Mouse (Mus musculus): Measurements from ENCODE around the gene Auts2. TPM values are rescaled to one million over a fixed set of nuclear protein-coding genes. Genes with fewer than 3 reads are reported as not detected.

Gene Auts2
- polyA plus RNA-seq, 1 experiment from 2014 or later = 7.5 TPM

DNA sequence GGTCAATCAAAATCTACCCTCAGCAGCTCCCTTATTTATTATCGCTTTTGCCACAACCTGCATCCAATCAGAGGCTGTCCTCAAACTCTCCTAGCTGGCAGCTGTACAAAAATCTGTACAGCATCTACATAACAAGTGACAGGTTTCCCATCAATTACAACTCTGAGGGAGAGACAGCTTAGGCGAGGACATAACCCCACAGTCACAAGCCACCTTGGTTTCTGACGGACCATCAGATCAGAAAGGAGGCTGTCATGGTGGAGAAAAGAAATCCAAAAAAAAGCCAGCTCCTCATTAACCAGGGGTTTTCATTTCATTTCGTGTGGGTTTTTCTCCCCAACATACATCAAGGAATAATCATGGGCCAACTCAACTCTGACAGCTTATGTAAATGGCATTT lies 210.6 kb downstream of the Auts2 start:
- no peaks in the 10 kb centered on the region for H3K36me3 ChIP-seq (ENCODE audit: insufficient read depth, low read length)
- H3K4me1 ChIP-seq (replicated peaks; ENCODE audit: insufficient read depth, low read length) = peaks cover 14% of the 10 kb centered on the region; the same call in 1 of the 2 replicates
- H3K9ac ChIP-seq (ENCODE audit: low read depth, low read length) = no peak overlapping the region
- DNase-seq (ENCODE audit: low spot score) (no peak), ATAC-seq (replicated peaks; ENCODE audit: low FRiP score, low read depth) (no peak)
- H3K27ac ChIP-seq = no peak overlapping the region
- H3K27me3 ChIP-seq (ENCODE audit: insufficient read depth, low read length) = no peaks in the 10 kb centered on the region
- no peak overlapping the region for H3K4me2 ChIP-seq (ENCODE audit: low read length)
- H3K4me3 ChIP-seq (replicated peaks; ENCODE audit: low read depth, low read length) = no peak overlapping the region
- TF ChIP-seq CTCF (IDR thresholded peaks at IDR 0.05; ENCODE audit: low read depth) = no peak
- H3K9me3 ChIP-seq (replicated peaks; ENCODE audit: low read length) = no peaks in the 10 kb centered on the region
- WGBS = 53% methylated on average over 4 of the region's 4 CpGs

DNA sequence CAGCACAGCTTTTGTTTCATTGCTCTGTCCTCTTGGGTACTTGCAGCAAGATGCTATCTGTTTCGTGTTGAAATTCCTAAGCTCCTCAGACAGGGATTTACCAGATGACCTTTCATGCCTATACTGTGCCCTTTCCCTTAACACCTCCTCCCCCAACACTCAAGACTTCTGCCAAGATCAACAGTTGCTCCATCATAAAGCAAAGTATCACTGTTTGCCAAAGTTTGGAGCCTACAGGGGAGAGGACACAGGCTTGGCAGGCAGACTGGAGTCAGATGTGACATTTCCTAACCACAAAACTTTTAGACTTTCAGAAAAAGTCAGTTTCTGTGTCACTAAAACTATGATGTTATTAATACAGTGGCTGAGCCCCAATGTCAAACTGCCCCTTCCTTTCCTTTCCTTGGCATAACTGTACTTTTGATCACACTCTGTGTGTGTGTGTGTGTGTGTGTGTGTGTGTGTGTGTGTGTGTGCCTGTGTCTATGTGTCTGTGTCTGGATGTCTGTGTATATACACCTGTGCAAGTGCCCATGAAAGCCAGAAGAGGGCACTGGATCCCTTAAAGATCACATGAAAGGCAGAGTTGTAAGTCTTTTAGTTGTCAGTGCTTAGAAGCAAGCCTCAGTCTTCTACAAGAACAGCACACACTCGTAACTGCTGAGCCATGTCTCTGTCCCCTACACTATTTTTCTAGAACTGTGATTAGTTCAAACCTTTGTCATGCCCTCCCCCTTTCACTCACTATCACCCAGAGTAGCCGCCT lies 213.8 kb downstream of the Auts2 start:
- ATAC-seq (replicated peaks; ENCODE audit: low FRiP score, low read depth) (no peak), DNase-seq (ENCODE audit: low spot score) (peak; percentile 51)
- Histone ChIP-seq H3K36me3 (ENCODE audit: insufficient read depth, low read length) (no peaks in the 10 kb centered on the region), H3K9me3 (replicated peaks; ENCODE audit: low read length) (no peaks in the 10 kb centered on the region), H3K4me1 (replicated peaks; ENCODE audit: insufficient read depth, low read length) (peaks cover 9% of the 10 kb centered on the region; the same call in 1 of the 2 replicates), H3K4me2 (ENCODE audit: low read length) (no peak overlapping the region), H3K9ac (ENCODE audit: low read depth, low read length) (no peak overlapping the region), H3K27ac (no peak overlapping the region), H3K27me3 (ENCODE audit: insufficient read depth, low read length) (no peaks in the 10 kb centered on the region), H3K4me3 (replicated peaks; ENCODE audit: low read depth, low read length) (no peak overlapping the region)
- WGBS = 66% methylated on average over 3 of the region's 3 CpGs
- peak; percentile 51 for TF ChIP-seq CTCF (IDR thresholded peaks at IDR 0.05; ENCODE audit: low read depth)

- ATAC-seq (replicated peaks; ENCODE audit: low FRiP score, low read depth) (no peak), DNase-seq (ENCODE audit: low spot score) (no peak)
- WGBS = 69% methylated on average over 6 of the region's 6 CpGs
- no peak for TF ChIP-seq CTCF (IDR thresholded peaks at IDR 0.05; ENCODE audit: low read depth)
- Histone ChIP-seq H3K27ac (no peak overlapping the region), H3K4me1 (replicated peaks; ENCODE audit: insufficient read depth, low read length) (no peaks in the 10 kb centered on the region), H3K9me3 (replicated peaks; ENCODE audit: low read length) (no peaks in the 10 kb centered on the region), H3K27me3 (ENCODE audit: insufficient read depth, low read length) (no peaks in the 10 kb centered on the region), H3K4me3 (replicated peaks; ENCODE audit: low read depth, low read length) (no peak overlapping the region), H3K36me3 (ENCODE audit: insufficient read depth, low read length) (no peaks in the 10 kb centered on the region), H3K4me2 (ENCODE audit: low read length) (no peak overlapping the region), H3K9ac (ENCODE audit: low read depth, low read length) (no peak overlapping the region)
Observed at GRCm38 (mm10) chr5:132324246-132324883, 218.8 kb downstream of the Auts2 start.

DNA sequence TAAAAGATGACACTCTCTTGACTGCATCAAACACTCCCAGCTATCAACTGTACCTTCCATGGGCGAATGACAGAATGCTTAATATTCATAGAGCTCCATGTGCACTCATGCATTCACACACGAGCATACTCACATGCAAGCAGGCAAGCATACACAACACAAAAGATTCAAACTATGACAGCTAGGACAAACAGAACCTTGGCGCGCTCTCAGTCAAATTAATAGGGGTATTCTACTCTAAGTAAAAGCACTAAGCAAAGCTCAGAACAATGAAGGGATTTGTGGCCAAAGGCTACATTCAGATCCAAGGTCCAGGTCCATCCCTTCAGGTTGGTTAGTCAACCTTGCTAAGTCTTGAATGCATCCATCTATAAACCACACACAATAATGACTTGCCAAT lies 219.5 kb downstream of the Auts2 start:
- H3K4me2 ChIP-seq (ENCODE audit: low read length) = no peak overlapping the region
- no peaks in the 10 kb centered on the region for H3K4me1 ChIP-seq (replicated peaks; ENCODE audit: insufficient read depth, low read length)
- DNase-seq (ENCODE audit: low spot score) = no peak
- ATAC-seq (replicated peaks; ENCODE audit: low FRiP score, low read depth) = no peak
- H3K4me3 ChIP-seq (replicated peaks; ENCODE audit: low read depth, low read length) = no peak overlapping the region
- 67% methylated on average over 4 of the region's 4 CpGs for WGBS
- H3K27me3 ChIP-seq (ENCODE audit: insufficient read depth, low read length) = no peaks in the 10 kb centered on the region
- no peak overlapping the region for H3K27ac ChIP-seq
- TF ChIP-seq CTCF (IDR thresholded peaks at IDR 0.05; ENCODE audit: low read depth) = no peak
- no peaks in the 10 kb centered on the region for H3K9me3 ChIP-seq (replicated peaks; ENCODE audit: low read length)
- no peaks in the 10 kb centered on the region for H3K36me3 ChIP-seq (ENCODE audit: insufficient read depth, low read length)
- H3K9ac ChIP-seq (ENCODE audit: low read depth, low read length) = no peak overlapping the region

GRCm38 (mm10) chr5:132322971-132323370 lies 220.2 kb downstream of the Auts2 start:
- DNase-seq (ENCODE audit: low spot score) = no peak

GRCm38 (mm10) chr5:132318026-132318765 lies 224.9 kb downstream of the Auts2 start:
- DNase-seq (ENCODE audit: low spot score) (no peak), ATAC-seq (replicated peaks; ENCODE audit: low FRiP score, low read depth) (no peak)
- Histone ChIP-seq H3K4me1 (replicated peaks; ENCODE audit: insufficient read depth, low read length) (no peaks in the 10 kb centered on the region), H3K27ac (no peak overlapping the region), H3K9me3 (replicated peaks; ENCODE audit: low read length) (no peaks in the 10 kb centered on the region), H3K36me3 (ENCODE audit: insufficient read depth, low read length) (no peaks in the 10 kb centered on the region), H3K9ac (ENCODE audit: low read depth, low read length) (no peak overlapping the region), H3K27me3 (ENCODE audit: insufficient read depth, low read length) (no peaks in the 10 kb centered on the region), H3K4me3 (replicated peaks; ENCODE audit: low read depth, low read length) (no peak overlapping the region), H3K4me2 (ENCODE audit: low read length) (no peak overlapping the region)
- TF ChIP-seq CTCF (IDR thresholded peaks at IDR 0.05; ENCODE audit: low read depth) = no peak
- WGBS = 89% methylated on average over 9 of the region's 9 CpGs

More at GRCm38 (mm10) chr5:132322971-132323370, 220.2 kb downstream of the Auts2 start:
- ATAC-seq (replicated peaks; ENCODE audit: low FRiP score, low read depth) = no peak
- H3K4me1 ChIP-seq (replicated peaks; ENCODE audit: insufficient read depth, low read length) = no peaks in the 10 kb centered on the region
- H3K9ac ChIP-seq (ENCODE audit: low read depth, low read length) = no peak overlapping the region
- 78% methylated on average over 4 of the region's 4 CpGs for WGBS
- no peak for TF ChIP-seq CTCF (IDR thresholded peaks at IDR 0.05; ENCODE audit: low read depth)
- H3K27ac ChIP-seq = no peak overlapping the region
- H3K36me3 ChIP-seq (ENCODE audit: insufficient read depth, low read length) = no peaks in the 10 kb centered on the region
- H3K4me3 ChIP-seq (replicated peaks; ENCODE audit: low read depth, low read length) = no peak overlapping the region
- H3K4me2 ChIP-seq (ENCODE audit: low read length) = no peak overlapping the region
- no peaks in the 10 kb centered on the region for H3K9me3 ChIP-seq (replicated peaks; ENCODE audit: low read length)
- H3K27me3 ChIP-seq (ENCODE audit: insufficient read depth, low read length) = no peaks in the 10 kb centered on the region

All from kidney, postnatal 0 days (tissue).